Mouse (Mus musculus): ENCODE measurements around the gene Acvrl1.

The Acvrl1 gene

GRCm38 (mm10) chr15:101128181-101129089 is at the start of gene Acvrl1:
TSS of gene Acvrl1 (plus strand) at chr15:101128522.
- DNase-seq (ENCODE audit: low read depth, low spot score) = no peak

GRCm38 (mm10) chr15:101078731-101079156 is 49.6 kb upstream of the Acvrl1 start:
- peak; percentile 82 for DNase-seq (ENCODE audit: low read depth, low spot score)

- DNase-seq (ENCODE audit: low read depth, low spot score) = no peak
Observed at GRCm38 (mm10) chr15:101080031-101080520, 48.2 kb upstream of the Acvrl1 start.

- peak; percentile 23 for DNase-seq (ENCODE audit: low read depth, low spot score)
Observed at GRCm38 (mm10) chr15:101081035-101081548, 47.2 kb upstream of the Acvrl1 start.

- peak; percentile 43 for DNase-seq (ENCODE audit: low read depth, low spot score)
Observed at GRCm38 (mm10) chr15:101082236-101082635, 46.1 kb upstream of the Acvrl1 start.

- DNase-seq (ENCODE audit: low read depth, low spot score) = no peak
Observed at GRCm38 (mm10) chr15:101084499-101084898, 43.8 kb upstream of the Acvrl1 start.

GRCm38 (mm10) chr15:101086451-101086850 is 41.9 kb upstream of the Acvrl1 start:
- no peak for DNase-seq (ENCODE audit: low read depth, low spot score)

GRCm38 (mm10) chr15:101086956-101087355 is 41.4 kb upstream of the Acvrl1 start:
- DNase-seq (ENCODE audit: low read depth, low spot score) = peak; percentile 87

- DNase-seq (ENCODE audit: low read depth, low spot score) = no peak
Observed at GRCm38 (mm10) chr15:101088291-101088690, 40.0 kb upstream of the Acvrl1 start.

GRCm38 (mm10) chr15:101091551-101091950 is 36.8 kb upstream of the Acvrl1 start:
- no peak for DNase-seq (ENCODE audit: low read depth, low spot score)

- no peak for DNase-seq (ENCODE audit: low read depth, low spot score)
Observed at GRCm38 (mm10) chr15:101092121-101092828, 36.0 kb upstream of the Acvrl1 start.

- no peak for DNase-seq (ENCODE audit: low read depth, low spot score)
Observed at GRCm38 (mm10) chr15:101092829-101093648, 35.3 kb upstream of the Acvrl1 start.

- no peak for DNase-seq (ENCODE audit: low read depth, low spot score)
Observed at GRCm38 (mm10) chr15:101093988-101094387, 34.3 kb upstream of the Acvrl1 start.

- DNase-seq (ENCODE audit: low read depth, low spot score) = no peak
Observed at GRCm38 (mm10) chr15:101094979-101095378, 33.3 kb upstream of the Acvrl1 start.

GRCm38 (mm10) chr15:101095392-101095791 is 32.9 kb upstream of the Acvrl1 start:
- DNase-seq (ENCODE audit: low read depth, low spot score) = no peak

- DNase-seq (ENCODE audit: low read depth, low spot score) = no peak
Observed at GRCm38 (mm10) chr15:101097985-101098651, 30.2 kb upstream of the Acvrl1 start.

- DNase-seq (ENCODE audit: low read depth, low spot score) = no peak
Observed at GRCm38 (mm10) chr15:101100996-101101395, 27.3 kb upstream of the Acvrl1 start.

GRCm38 (mm10) chr15:101103605-101104304 is 24.6 kb upstream of the Acvrl1 start:
- DNase-seq (ENCODE audit: low read depth, low spot score) = no peak

GRCm38 (mm10) chr15:101105496-101105994 is 22.8 kb upstream of the Acvrl1 start:
- DNase-seq (ENCODE audit: low read depth, low spot score) = peak; percentile 42

GRCm38 (mm10) chr15:101106011-101106410 is 22.3 kb upstream of the Acvrl1 start:
- no peak for DNase-seq (ENCODE audit: low read depth, low spot score)
